Mouse (Mus musculus): ENCODE data around the gene Abhd18. TPM values are rescaled to one million over a fixed set of nuclear protein-coding genes. Genes with fewer than 3 reads are reported as not detected.

Gene Abhd18
- polyA plus RNA-seq (2014; fragmentation: Illumina TruSeq; extraction: RNeasy Lipid Tissue Mini Kit (QIAGEN cat#74804); ENCODE audit: low replicate concordance): 48.7 TPM

GRCm38 (mm10) chr3:40846957-40847017 is at the start of gene Abhd18:
TSS of gene Abhd18 (plus strand) at chr3:40846970.

DNA sequence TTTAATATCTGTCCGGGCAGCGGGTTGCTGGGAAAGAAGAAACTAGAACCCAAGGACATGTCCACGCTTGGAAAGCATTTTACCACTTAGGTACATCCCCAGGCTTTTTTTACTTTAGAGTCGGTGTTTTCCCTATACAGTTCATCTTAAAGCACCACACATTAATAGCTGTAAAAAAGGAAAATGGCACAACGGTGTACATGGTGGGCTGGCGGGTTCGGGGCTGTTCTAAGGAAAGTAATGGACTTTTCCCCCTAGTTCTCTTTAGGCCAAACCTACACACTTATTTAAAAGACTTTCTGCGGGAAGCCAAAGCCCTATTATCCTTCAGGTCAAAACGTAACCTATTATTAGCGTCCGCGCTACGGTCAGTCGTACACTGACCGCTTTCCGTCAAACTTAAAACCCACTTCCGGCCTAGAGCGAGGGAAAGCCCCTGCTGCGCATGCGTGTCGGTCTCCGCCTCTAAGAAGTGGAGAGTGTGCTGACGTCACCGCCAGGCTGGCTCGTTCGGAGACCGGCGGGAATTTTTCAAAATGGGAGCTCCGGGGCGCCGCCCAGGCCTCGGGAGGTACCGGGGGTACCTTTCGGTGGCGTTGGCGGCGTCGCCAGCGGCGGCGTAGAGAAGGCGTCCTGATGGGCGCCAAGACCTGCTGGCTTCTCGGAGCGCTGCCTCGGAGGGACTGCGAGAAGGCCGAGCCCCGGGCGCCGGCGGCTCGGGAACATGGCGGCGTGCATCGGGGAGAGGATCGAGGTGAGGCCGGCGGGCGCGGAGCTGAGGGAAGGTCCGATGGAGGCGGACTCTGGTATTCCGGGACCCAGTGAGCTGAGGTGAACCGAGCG is 47.0 kb upstream of the Abhd18 start, which contains the start of gene Plk4:
Plk4 (plus strand) TSS at position 490 of the 843 bp plus-strand sequence.

GRCm38 (mm10) chr3:40846473-40846956 is 255 bp upstream of the Abhd18 start, which contains the start of gene Mfsd8:
TSS of gene Mfsd8 (minus strand) at chr3:40846886.

GRCm38 (mm10) chr3:40902443-40902842 is 55.7 kb downstream of the Abhd18 start, which contains the start of gene 1700034I23Rik:
TSS of gene 1700034I23Rik (minus strand) at chr3:40902543.

DNA sequence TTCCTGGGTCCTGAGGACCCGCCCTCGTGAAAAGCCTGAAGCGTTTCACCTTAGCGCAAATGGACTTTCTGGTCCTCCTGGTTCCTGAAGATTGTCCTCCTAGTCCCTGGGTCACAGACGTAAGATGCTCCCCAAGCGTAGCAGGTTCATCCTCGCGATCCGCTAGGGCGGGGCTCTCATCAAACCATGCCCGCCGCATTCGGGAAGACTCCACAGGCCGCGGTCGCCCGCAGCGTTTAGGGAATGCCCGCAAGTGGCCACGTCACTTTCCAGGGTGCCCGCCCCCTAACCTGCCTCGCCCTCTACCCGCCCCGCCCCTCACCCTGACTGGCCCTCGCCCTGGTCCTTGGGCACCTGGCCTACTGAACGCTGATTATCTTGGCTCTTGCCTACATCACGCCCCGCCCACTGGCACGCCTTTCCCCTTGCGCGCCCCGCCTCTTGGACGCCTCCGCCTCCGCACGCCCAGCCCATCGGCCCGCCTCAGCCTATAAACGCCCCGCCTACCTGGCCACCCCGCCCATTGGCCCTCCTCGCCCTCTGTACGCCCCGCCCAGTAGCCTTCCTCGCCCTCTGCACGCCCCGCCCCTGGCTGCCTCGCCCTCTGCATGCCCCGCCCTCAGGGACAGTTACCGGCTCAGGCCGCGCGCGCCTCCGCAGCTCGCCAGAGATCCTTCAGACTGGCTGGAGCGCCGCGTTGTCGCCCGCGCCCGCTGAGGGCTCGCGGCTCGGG is 102.6 kb downstream of the Abhd18 start, which contains the start of gene Larp1b:
Larp1b (plus strand) TSS at position 659 of the 733 bp plus-strand sequence.

Other genes starting within 250 kb of the Abhd18 start
- gene Slc25a31, start 138.1 kb upstream of the Abhd18 start, polyA plus RNA-seq (2014; fragmentation: Illumina TruSeq; extraction: RNeasy Lipid Tissue Mini Kit (QIAGEN cat#74804); ENCODE audit: low replicate concordance): not detected
- gene Hspa4l, start 102.5 kb upstream of the Abhd18 start, polyA plus RNA-seq (2014; fragmentation: Illumina TruSeq; extraction: RNeasy Lipid Tissue Mini Kit (QIAGEN cat#74804); ENCODE audit: low replicate concordance): 50.7 TPM
- gene Plk4, start 47.0 kb upstream of the Abhd18 start, polyA plus RNA-seq (2014; fragmentation: Illumina TruSeq; extraction: RNeasy Lipid Tissue Mini Kit (QIAGEN cat#74804); ENCODE audit: low replicate concordance): 19.5 TPM
- 41.7 TPM for gene Mfsd8, start 84 bp upstream of the Abhd18 start, polyA plus RNA-seq (2014; fragmentation: Illumina TruSeq; extraction: RNeasy Lipid Tissue Mini Kit (QIAGEN cat#74804); ENCODE audit: low replicate concordance)
- not detected for gene 1700034I23Rik, start 55.6 kb downstream of the Abhd18 start, polyA plus RNA-seq (2014; fragmentation: Illumina TruSeq; extraction: RNeasy Lipid Tissue Mini Kit (QIAGEN cat#74804); ENCODE audit: low replicate concordance)
- gene Larp1b, start 102.9 kb downstream of the Abhd18 start, polyA plus RNA-seq (2014; fragmentation: Illumina TruSeq; extraction: RNeasy Lipid Tissue Mini Kit (QIAGEN cat#74804); ENCODE audit: low replicate concordance): 246 TPM
- 157 TPM for gene Pgrmc2, start 236.1 kb downstream of the Abhd18 start, polyA plus RNA-seq (2014; fragmentation: Illumina TruSeq; extraction: RNeasy Lipid Tissue Mini Kit (QIAGEN cat#74804); ENCODE audit: low replicate concordance)

Measured in small intestine, adult 10 weeks (tissue).